Mouse (Mus musculus) forebrain, postnatal 0 days (tissue): ENCODE measurements at regions not wholly inside any gene's neighbourhood (a gene's known extent, or its start where the extent isn't known, plus 50 kb on each side); places are given as distances from the start of the nearest gene placed in this dataset.

Experiments used
- ATAC-seq: fragments of 200-750 bp; cut with Nextera tagmentation; 2 replicates; pipeline ENCODE4 v1.8.0; 2017; ENCODE audit warnings: mild to moderate bottlenecking, moderate library complexity
- DNase-seq: peaks from one replicate; pipeline ENCODE4 v3.0.0-alpha.2; 2015
- H3K27ac ChIP-seq: fragments of 300-500 bp; sonication (generic); 2 replicates; pipeline ENCODE4 v1.5.1; 2014; ENCODE audit warnings: low read depth, mild to moderate bottlenecking, antibody characterized with exemption, low read length, moderate library complexity, mixed read lengths
- H3K27me3 ChIP-seq: fragments of 300-500 bp; sonication (generic); 2 replicates; pipeline ENCODE4 v1.6.1; 2014; ENCODE audit warnings: mild to moderate bottlenecking, low read length, mixed read lengths; ENCODE audit not compliant: insufficient read depth
- H3K36me3 ChIP-seq: fragments of 300-500 bp; sonication (generic); 2 replicates; pipeline ENCODE4 v1.6.1; 2014; ENCODE audit warnings: mild to moderate bottlenecking, moderate library complexity; ENCODE audit not compliant: insufficient read depth
- H3K4me1 ChIP-seq: fragments of 300-500 bp; sonication (generic); 2 replicates; pipeline ENCODE4 v1.6.1; 2014; ENCODE audit warnings: antibody characterized with exemption; ENCODE audit not compliant: insufficient read depth
- H3K4me2 ChIP-seq: fragments of 300-500 bp; sonication (generic); 2 replicates; pipeline ENCODE4 v1.6.1; 2014; ENCODE audit warnings: low read depth, mild to moderate bottlenecking, moderate library complexity
- H3K4me3 ChIP-seq: fragments of 300-500 bp; sonication (generic); 2 replicates; pipeline ENCODE4 v1.5.1; 2014; ENCODE audit warnings: low read depth, low read length, mixed read lengths
- H3K9ac ChIP-seq: fragments of 300-500 bp; sonication (generic); 2 replicates; pipeline ENCODE4 v1.6.1; 2014; ENCODE audit warnings: mild to moderate bottlenecking
- H3K9me3 ChIP-seq: fragments of 300-500 bp; sonication (generic); 2 replicates; pipeline ENCODE4 v1.6.1; 2016; ENCODE audit warnings: low read length
- CTCF ChIP-seq: sonication (generic); IDR thresholded peaks from 2 replicates; pipeline ENCODE4 v1.5.1; 2016; ENCODE audit warnings: antibody characterized with exemption, control low read depth, low read depth
- WGBS: fragments of 180-500 bp; shearing (Covaris S2); extraction: QIAGEN DNeasy Blood & Tissue Kit; methylation state at CpG from one replicate; pipeline ENCODE4 v1.1.7; 2014; 5-methylcytosine and 5-hydroxymethylcytosine counted together

- Histone ChIP-seq H3K4me2 (no peak overlapping the region), H3K9me3 (no peaks in the 10 kb centered on the region), H3K4me3 (no peak overlapping the region), H3K36me3 (no peaks in the 10 kb centered on the region), H3K27ac (no peak overlapping the region), H3K9ac (no peak overlapping the region), H3K4me1 (no peaks in the 10 kb centered on the region), H3K27me3 (no peaks in the 10 kb centered on the region)
- WGBS: 78% methylated on average over 1 of the region's 1 CpGs
- no peak for ATAC-seq
- DNase-seq: no peak
- TF ChIP-seq CTCF: no peak
Measured at GRCm38 (mm10) chr12:6444026-6444425, 1068.5 kb upstream of the Klhl29 start.

- Histone ChIP-seq H3K9ac (no peak overlapping the region), H3K4me2 (no peak overlapping the region), H3K27me3 (no peaks in the 10 kb centered on the region), H3K4me1 (no peaks in the 10 kb centered on the region), H3K36me3 (no peaks in the 10 kb centered on the region), H3K9me3 (no peaks in the 10 kb centered on the region), H3K27ac (no peak overlapping the region), H3K4me3 (no peak overlapping the region)
- 57% methylated on average over 1 of the region's 1 CpGs for WGBS
- no peak for TF ChIP-seq CTCF
- DNase-seq: peak; percentile 87
- ATAC-seq: peak; percentile 98
Measured at GRCm38 (mm10) chr12:6417804-6418203, 1042.3 kb upstream of the Klhl29 start.

- ATAC-seq: no peak
- 42% methylated on average over 3 of the region's 3 CpGs for WGBS
- H3K4me2 ChIP-seq: no peak overlapping the region
- no peaks in the 10 kb centered on the region for H3K36me3 ChIP-seq
- no peak overlapping the region for H3K9ac ChIP-seq
- no peak overlapping the region for H3K27ac ChIP-seq
- H3K4me3 ChIP-seq: no peak overlapping the region
- TF ChIP-seq CTCF: no peak
- H3K4me1 ChIP-seq: no peaks in the 10 kb centered on the region; the same call in 1 of the 2 replicates
- DNase-seq: no peak
- H3K27me3 ChIP-seq: no peaks in the 10 kb centered on the region
- no peaks in the 10 kb centered on the region for H3K9me3 ChIP-seq
Measured at GRCm38 (mm10) chr12:6400591-6400990, 1025.1 kb upstream of the Klhl29 start.

GRCm38 (mm10) chr12:6381833-6382232 is 1006.4 kb upstream of the Klhl29 start:
- H3K27me3 ChIP-seq: no peaks in the 10 kb centered on the region
- no peaks in the 10 kb centered on the region for H3K4me1 ChIP-seq
- no peak overlapping the region for H3K27ac ChIP-seq
- H3K9ac ChIP-seq: no peak overlapping the region
- no peaks in the 10 kb centered on the region for H3K9me3 ChIP-seq
- H3K4me2 ChIP-seq: no peak overlapping the region
- H3K4me3 ChIP-seq: no peak overlapping the region
- TF ChIP-seq CTCF: no peak
- H3K36me3 ChIP-seq: no peaks in the 10 kb centered on the region
- DNase-seq (peak; percentile 33), ATAC-seq (peak; percentile 36; the same call in 1 of the 2 replicates)
- 67% methylated on average over 7 of the region's 7 CpGs for WGBS

- H3K4me1 ChIP-seq: no peaks in the 10 kb centered on the region
- H3K36me3 ChIP-seq: no peaks in the 10 kb centered on the region
- H3K27ac ChIP-seq: peak overlapping the region; percentile 9; the same call in 1 of the 2 replicates
- peak; percentile 45; the same call in 1 of the 2 replicates for ATAC-seq
- no peak for TF ChIP-seq CTCF
- no peak for DNase-seq
- no peaks in the 10 kb centered on the region for H3K9me3 ChIP-seq
- WGBS: 53% methylated on average over 7 of the region's 7 CpGs
- no peaks in the 10 kb centered on the region for H3K27me3 ChIP-seq
- H3K9ac ChIP-seq: no peak overlapping the region
- no peak overlapping the region for H3K4me2 ChIP-seq
- H3K4me3 ChIP-seq: no peak overlapping the region
Measured at GRCm38 (mm10) chr12:6367611-6368010, 992.1 kb upstream of the Klhl29 start.
